Mouse (Mus musculus) testis, adult 2 months (tissue): Measurements from ENCODE around the gene Gdpd1. TPM values are rescaled to one million over a fixed set of nuclear protein-coding genes. Genes with fewer than 3 reads are reported as not detected.

Experiments
- H3K27ac ChIP-seq: fragments of 200-500 bp; 2 replicates; pipeline ENCODE4 v1.5.1; 2012; ENCODE audit warnings: low read depth, low read length; ENCODE audit not compliant: control insufficient read depth, insufficient read depth
- H3K27me3 ChIP-seq: fragments of 200-500 bp; 2 replicates; pipeline ENCODE4 v1.6.1; 2012; ENCODE audit warnings: mild to moderate bottlenecking, low read length, moderate library complexity; ENCODE audit not compliant: control insufficient read depth, insufficient read depth
- H3K36me3 ChIP-seq: fragments of 200-500 bp; 2 replicates; pipeline ENCODE4 v1.6.1; 2012; ENCODE audit warnings: mild to moderate bottlenecking, low read length; ENCODE audit not compliant: control insufficient read depth, insufficient read depth
- H3K4me1 ChIP-seq: fragments of 200-500 bp; 2 replicates; pipeline ENCODE4 v1.6.1; 2012; ENCODE audit warnings: low read length; ENCODE audit not compliant: control insufficient read depth, insufficient read depth
- H3K4me3 ChIP-seq: fragments of 200-500 bp; 2 replicates; pipeline ENCODE4 v1.5.1; 2012; ENCODE audit warnings: low read depth, mild to moderate bottlenecking, low read length, moderate library complexity, mixed read lengths; ENCODE audit not compliant: control insufficient read depth
- CTCF ChIP-seq: fragments of 200-500 bp; IDR thresholded peaks from 2 replicates; pipeline ENCODE4 v1.5.1; 2012; ENCODE audit warnings: low read depth, mild to moderate bottlenecking, inconsistent platforms, low read length, moderate library complexity; ENCODE audit not compliant: control insufficient read depth, insufficient read depth, insufficient replicate concordance
- POLR2A ChIP-seq: fragments of 200-500 bp; IDR thresholded peaks from 2 replicates; pipeline ENCODE4 v1.6.1; 2012; ENCODE audit warnings: low read depth, mild to moderate bottlenecking, inconsistent platforms, low read length, moderate library complexity; ENCODE audit not compliant: control insufficient read depth
- polyA plus RNA-seq: library from polyadenylated mRNA; depleted of rRNA; stranded (reverse); fragments of >200 nt; gene quantifications from 2 replicates; pipeline ENCODE4 v1.2.3, GENCODE M21; 2012

Gdpd1 gene
- polyA plus RNA-seq, 1 experiment: 83.6 TPM

DNA sequence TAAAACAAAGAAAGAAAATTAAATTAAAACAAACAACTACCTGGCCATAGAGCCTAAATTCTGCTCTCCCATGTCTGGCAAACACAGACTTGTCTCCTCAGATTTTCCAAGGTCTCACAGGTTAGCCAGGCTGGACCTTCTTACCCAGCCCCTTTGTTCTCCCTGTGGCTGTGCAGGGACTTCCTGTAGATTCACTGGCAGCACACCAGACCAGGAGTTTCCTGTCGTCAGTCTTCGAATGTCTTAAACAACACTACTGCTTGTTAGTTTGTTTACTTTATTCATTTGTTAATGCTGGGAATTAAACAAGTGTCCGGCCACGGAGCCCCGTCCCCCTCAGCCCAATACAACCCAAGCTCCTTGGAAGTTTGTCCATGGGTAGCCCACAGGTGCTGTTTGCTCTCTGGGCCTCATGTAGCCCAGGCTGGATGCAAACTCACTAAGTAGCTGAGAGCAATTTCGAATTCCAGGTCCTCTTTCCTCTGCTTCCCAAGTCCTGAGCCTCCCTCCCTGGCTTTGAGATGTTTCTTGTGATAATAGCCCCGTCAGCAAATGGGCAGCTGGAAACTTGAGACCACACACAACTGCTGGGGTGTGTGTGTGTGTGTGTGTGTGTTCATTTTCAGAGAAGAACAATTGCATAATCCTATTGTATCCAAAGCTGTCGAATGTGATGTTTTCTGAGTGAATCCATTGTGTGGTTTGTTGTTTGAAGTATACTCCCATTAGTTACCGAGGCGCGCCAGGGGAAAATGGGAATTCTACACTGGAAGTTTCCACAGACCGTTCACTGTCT, 68.7 kb downstream of the Gdpd1 start:
- H3K27me3 ChIP-seq: no peaks in the 10 kb centered on the region
- H3K27ac ChIP-seq: no peak overlapping the region
- no peak for TF ChIP-seq CTCF
- TF ChIP-seq POLR2A: no peak
- H3K4me3 ChIP-seq: no peak overlapping the region
- no peaks in the 10 kb centered on the region for H3K36me3 ChIP-seq
- no peaks in the 10 kb centered on the region for H3K4me1 ChIP-seq

DNA sequence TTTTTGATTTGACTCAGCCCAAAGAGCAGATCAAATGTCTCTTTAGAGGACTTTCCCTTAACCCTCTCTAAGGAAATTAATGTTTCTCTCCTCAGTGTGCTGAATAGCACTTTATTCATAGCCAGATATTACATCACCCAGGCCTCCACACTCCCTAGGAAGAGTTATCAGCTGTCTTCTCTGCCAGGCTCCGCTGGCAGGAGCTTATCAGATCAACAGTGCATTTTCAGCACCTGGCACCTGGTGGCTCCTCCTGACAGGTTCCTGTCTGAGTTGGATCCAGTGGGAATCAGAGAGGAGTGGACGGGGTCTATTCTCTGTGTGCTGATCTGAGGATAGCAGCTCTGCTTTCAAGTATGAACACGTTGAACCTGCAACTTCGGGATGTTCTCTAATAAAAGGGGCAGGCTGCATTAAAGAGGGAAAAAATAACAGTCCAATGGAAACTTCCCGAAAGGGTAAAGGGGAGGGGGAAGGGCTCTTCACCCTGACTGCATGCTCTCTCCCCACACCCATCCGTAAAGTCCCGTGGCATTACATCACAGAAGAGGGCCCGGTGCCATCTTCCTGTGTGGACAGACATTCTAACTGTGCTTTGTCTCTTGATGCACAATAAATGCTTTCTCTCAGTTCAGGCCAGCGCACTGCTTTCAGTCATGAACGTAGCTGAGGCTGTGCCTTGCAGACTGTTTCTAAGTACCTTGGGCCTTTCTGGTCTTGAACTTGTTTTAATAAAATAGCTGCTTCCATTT, 71.6 kb downstream of the Gdpd1 start:
- no peaks in the 10 kb centered on the region for H3K27me3 ChIP-seq
- TF ChIP-seq POLR2A (no peak), CTCF (no peak)
- H3K4me1 ChIP-seq: no peaks in the 10 kb centered on the region
- no peak overlapping the region for H3K27ac ChIP-seq
- no peak overlapping the region for H3K4me3 ChIP-seq
- no peaks in the 10 kb centered on the region for H3K36me3 ChIP-seq

DNA sequence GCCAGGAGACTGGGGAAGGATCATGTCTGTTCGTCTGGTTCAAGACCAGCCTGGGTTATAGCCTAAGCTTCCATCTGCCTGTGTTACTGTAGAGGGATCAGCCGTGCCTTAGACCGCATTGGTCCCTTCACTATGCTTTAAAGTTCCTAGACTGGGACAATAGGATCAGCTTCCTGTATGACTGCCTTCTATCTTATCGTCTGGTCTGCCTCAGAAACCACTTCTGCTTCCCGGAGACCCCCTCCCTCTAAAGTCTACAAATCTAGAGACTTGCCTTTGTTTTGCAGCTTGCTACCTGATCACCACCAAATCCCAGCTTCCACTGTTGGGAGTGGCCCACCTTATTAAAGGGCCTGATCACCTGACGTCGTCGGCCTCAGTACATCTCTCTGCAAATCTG, 72.6 kb downstream of the Gdpd1 start:
- Histone ChIP-seq H3K27ac (no peak overlapping the region), H3K36me3 (no peaks in the 10 kb centered on the region), H3K27me3 (no peaks in the 10 kb centered on the region), H3K4me1 (no peaks in the 10 kb centered on the region), H3K4me3 (no peak overlapping the region)
- TF ChIP-seq CTCF (no peak), POLR2A (no peak)

DNA sequence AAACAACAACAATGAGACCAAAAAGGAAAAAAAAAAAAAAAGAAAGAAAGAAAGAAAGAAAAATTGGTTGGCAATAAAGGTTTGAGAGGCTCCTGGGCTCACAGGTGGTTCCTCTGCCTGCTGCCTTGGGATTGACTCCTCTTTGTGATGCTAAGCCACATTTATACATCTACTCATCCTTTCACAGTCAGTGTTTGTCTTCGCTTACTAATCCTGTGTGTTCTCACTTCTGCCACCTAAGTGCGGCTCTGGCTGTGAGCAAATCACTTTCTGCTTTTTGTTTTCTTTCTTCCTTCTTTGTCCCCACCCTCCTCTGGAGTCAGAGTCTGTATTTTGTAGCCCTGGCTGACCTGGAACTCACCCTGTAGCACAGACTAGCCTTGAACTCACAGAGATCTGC, 77.6 kb downstream of the Gdpd1 start:
- no peak for TF ChIP-seq POLR2A
- no peak overlapping the region for H3K4me3 ChIP-seq
- H3K4me1 ChIP-seq: peaks cover 14% of the 10 kb centered on the region
- no peaks in the 10 kb centered on the region for H3K27me3 ChIP-seq
- no peak overlapping the region for H3K27ac ChIP-seq
- H3K36me3 ChIP-seq: no peaks in the 10 kb centered on the region

DNA sequence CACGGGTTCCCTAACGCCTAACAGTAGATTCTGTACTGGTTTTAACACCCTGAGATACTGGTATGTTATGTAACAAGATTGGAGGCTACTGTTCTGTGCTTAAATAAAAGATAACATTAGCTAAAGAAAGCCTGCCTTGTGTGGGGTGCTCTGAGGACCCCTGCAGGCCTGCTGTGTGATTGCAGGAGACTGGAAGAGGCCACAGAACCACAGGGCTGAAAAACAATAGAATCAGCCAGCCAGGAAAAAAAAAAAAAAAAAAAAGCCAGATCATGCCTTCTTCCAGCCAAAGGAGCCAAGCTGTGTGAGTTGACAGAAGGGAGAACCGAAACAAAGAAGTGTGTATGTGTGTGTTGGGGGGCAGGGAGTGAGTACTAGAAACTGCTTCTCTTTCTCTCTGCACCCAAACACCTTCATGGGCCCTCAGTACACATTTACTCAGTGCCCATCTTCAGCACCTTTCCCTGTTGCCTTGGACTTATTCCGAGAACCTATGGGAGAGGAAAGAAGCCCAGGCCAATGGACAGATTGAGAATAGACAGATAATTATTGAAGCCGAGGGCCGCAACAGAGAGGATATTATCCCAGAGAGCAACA, 78.1 kb downstream of the Gdpd1 start:
- no peaks in the 10 kb centered on the region for H3K36me3 ChIP-seq
- TF ChIP-seq POLR2A: no peak
- peak; percentile 67; the same call in 1 of the 2 replicates for TF ChIP-seq CTCF
- no peak overlapping the region for H3K4me3 ChIP-seq
- H3K27ac ChIP-seq: no peak overlapping the region
- H3K4me1 ChIP-seq: peaks cover 14% of the 10 kb centered on the region
- no peaks in the 10 kb centered on the region for H3K27me3 ChIP-seq

DNA sequence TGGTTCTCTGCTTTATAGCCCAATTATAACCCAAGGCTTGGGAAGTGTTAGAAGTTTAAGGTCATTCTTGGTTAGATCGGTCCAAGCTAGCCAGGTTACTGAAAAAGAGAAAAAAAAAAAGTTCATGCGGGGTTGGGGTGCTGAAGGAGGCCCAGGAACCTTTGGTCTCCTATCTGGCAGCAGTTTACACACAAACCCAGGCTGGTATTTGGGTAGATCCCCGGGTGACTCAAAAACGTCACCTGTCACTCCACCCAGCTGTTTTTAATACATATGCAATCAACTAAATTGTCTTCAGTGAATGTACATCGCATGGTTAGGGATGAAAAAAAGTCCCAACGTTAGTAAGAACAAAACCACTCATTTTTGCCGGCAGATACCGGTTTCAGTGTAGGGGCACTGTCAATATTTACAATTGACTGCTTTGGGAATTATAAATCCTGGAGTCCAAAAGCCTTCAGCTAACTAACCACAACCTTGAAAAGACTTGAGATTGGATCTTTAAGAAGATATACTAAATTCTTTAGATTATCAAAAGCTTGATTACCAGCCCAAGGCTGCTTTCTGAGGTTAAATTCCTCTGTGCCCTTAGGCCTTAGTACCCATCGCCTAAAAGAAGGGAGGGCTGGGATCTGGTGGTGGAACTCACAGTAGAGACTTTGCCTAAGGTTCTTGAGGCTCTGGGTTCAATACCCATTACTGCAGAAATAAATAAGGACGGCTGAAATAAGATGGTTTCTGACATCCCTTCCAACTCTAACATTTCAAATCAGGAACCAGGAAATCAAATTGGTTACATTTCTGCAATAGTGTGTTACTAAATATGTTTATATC, 78.9 kb downstream of the Gdpd1 start:
- Histone ChIP-seq H3K27ac (no peak overlapping the region), H3K27me3 (no peaks in the 10 kb centered on the region), H3K4me1 (peaks cover 14% of the 10 kb centered on the region), H3K4me3 (no peak overlapping the region), H3K36me3 (no peaks in the 10 kb centered on the region)
- TF ChIP-seq POLR2A (no peak), CTCF (no peak)
